Comparison of ENCODE assay signal across 8 mouse cellular contexts in the genomic region with DNA sequence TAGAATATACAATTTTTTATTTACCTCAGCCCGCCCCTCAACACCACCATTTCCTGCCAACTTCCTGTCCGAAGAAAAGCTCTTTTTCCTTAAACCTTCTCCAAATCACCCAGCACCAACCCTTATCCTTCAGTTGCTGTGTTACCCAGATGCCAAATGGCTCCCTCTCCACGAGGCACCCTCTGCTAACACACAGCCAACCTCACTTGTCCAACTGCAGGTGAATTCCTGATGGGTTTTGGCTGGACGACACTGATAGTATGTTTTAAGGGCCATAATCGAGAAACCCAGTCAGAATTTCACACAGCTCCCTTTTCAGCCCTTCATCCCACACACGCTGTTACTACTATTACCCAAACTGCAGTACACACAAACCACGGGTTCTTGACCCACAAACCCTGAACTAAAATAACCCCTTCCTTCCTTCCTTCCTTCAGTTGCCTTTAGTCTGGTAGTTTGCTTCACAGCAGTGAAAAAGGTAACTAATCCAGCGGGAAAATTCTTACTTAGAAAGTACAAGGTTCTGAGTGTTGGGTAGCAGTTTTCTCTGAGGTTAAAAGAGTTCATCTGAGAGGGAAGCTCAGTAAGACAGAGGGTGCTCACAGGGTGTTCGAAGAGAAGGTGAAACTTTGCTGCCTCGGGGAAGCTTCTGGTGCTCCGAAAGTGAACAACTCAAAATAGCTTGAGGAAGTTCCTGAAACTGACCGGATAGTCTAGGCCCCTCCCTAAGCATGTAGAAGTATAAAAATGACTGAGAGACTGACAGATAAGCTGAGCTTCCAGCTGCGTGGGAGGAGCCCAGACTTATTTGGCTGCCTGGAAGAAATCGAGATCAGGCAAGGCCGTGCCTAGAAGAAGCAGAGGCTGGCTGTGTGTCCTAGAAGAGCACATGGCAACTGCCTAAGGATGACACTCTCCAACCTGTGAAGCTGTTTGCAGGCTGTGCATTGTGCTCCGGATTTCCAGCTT. TPM values are rescaled to one million over a fixed set of nuclear protein-coding genes. Genes with fewer than 3 reads are reported as not detected.
DNase-seq lines count a peak whose midpoint lies in the region; ATAC-seq and TF ChIP-seq lines count a peak whose summit lies in the region.

No protein-coding gene starts in this region.

- H3K9me3 ChIP-seq in kidney, embryonic 16.5 days (ENCODE audit: low read length), result no peaks in the 10 kb centered on the region
- H3K9me3 ChIP-seq in heart, embryonic 16.5 days (replicated peaks; ENCODE audit: control insufficient read depth, low read length), result no peaks in the 10 kb centered on the region
- H3K9me3 ChIP-seq in liver, postnatal 0 days (ENCODE audit: low read length), result no peaks in the 10 kb centered on the region

- H3K27me3 ChIP-seq in kidney, embryonic 16.5 days (ENCODE audit: insufficient read depth, low read length), result no peaks in the 10 kb centered on the region
- no peaks in the 10 kb centered on the region for H3K27me3 ChIP-seq in heart, embryonic 16.5 days (ENCODE audit: control insufficient read depth, insufficient read depth, low read length)
- no peaks in the 10 kb centered on the region for H3K27me3 ChIP-seq in liver, postnatal 0 days (ENCODE audit: insufficient read depth, low read length)

- WGBS in kidney, embryonic 16.5 days, result 43% methylated on average over 16 of the region's 16 CpGs
- 40% methylated on average over 16 of the region's 16 CpGs for WGBS in heart, embryonic 16.5 days
- WGBS in liver, postnatal 0 days (ENCODE audit: insufficient replicate concordance), result 26% methylated on average over 16 of the region's 16 CpGs

- TF ChIP-seq CTCF in bone marrow macrophage, adult 2 months (IDR thresholded peaks at IDR 0.05; ENCODE audit: low read depth, low read length), result no peak
- no peak for TF ChIP-seq CTCF in liver, postnatal 0 days (IDR thresholded peaks at IDR 0.05; ENCODE audit: low read depth)

- TF ChIP-seq EP300 in liver, postnatal 0 days (IDR thresholded peaks at IDR 0.05; ENCODE audit: low read depth), result no peak

- TF ChIP-seq POLR2A in bone marrow macrophage, adult 2 months (IDR thresholded peaks at IDR 0.05; ENCODE audit: borderline replicate concordance, low read depth, low read length), result no peak

- no peaks in the 10 kb centered on the region for H3K36me3 ChIP-seq in kidney, embryonic 16.5 days (ENCODE audit: insufficient read depth, low read length)
- H3K36me3 ChIP-seq in heart, embryonic 16.5 days (ENCODE audit: control insufficient read depth, insufficient read depth), result no peaks in the 10 kb centered on the region
- H3K36me3 ChIP-seq in liver, postnatal 0 days (replicated peaks; ENCODE audit: insufficient read depth, low read length), result no peaks in the 10 kb centered on the region

- H3K9ac ChIP-seq in kidney, embryonic 16.5 days (replicated peaks; ENCODE audit: low read length), result no peak overlapping the region; the same call in 1 of the 2 replicates
- H3K9ac ChIP-seq in heart, embryonic 16.5 days (ENCODE audit: low read length), result no peak overlapping the region
- no peak overlapping the region for H3K9ac ChIP-seq in liver, postnatal 0 days (replicated peaks)

- peak overlapping the region; percentile 75 for H3K4me2 ChIP-seq in kidney, embryonic 16.5 days (replicated peaks; ENCODE audit: low read depth, low read length)
- H3K4me2 ChIP-seq in heart, embryonic 16.5 days (ENCODE audit: low read depth, low read length), result peak overlapping the region; percentile 98
- peak overlapping the region; percentile 95 for H3K4me2 ChIP-seq in liver, postnatal 0 days (ENCODE audit: low read depth, low read length)

- ATAC-seq in kidney, embryonic 16.5 days (ENCODE audit: low FRiP score, low TSS enrichment), result no peak
- no peak for ATAC-seq in heart, embryonic 16.5 days (replicated peaks; ENCODE audit: extremely low read depth, insufficient read depth, low FRiP score)
- peak; percentile 30 for ATAC-seq in liver, postnatal 0 days

- H3K4me1 ChIP-seq in kidney, embryonic 16.5 days (ENCODE audit: insufficient read depth, low read length), result peaks cover 11% of the 10 kb centered on the region
- H3K4me1 ChIP-seq in bone marrow macrophage, adult 2 months (ENCODE audit: control insufficient read depth, insufficient read depth, low read length), result peaks cover 8% of the 10 kb centered on the region
- peaks cover 16% of the 10 kb centered on the region for H3K4me1 ChIP-seq in heart, embryonic 16.5 days (ENCODE audit: control insufficient read depth, insufficient read depth, low read length)
- H3K4me1 ChIP-seq in liver, postnatal 0 days (ENCODE audit: insufficient read depth), result peaks cover 24% of the 10 kb centered on the region

- no peak overlapping the region for H3K27ac ChIP-seq in kidney, embryonic 16.5 days (ENCODE audit: low read length)
- peak overlapping the region; percentile 63 for H3K27ac ChIP-seq in bone marrow macrophage, adult 2 months (ENCODE audit: insufficient read depth, low read depth, low read length)
- no peak overlapping the region for H3K27ac ChIP-seq in heart, embryonic 16.5 days (ENCODE audit: low read length)
- H3K27ac ChIP-seq in liver, postnatal 0 days (ENCODE audit: low read depth), result peak overlapping the region; percentile 55

- peak overlapping the region; percentile 90 for H3K4me3 ChIP-seq in kidney, embryonic 16.5 days (ENCODE audit: low read length)
- H3K4me3 ChIP-seq in bone marrow macrophage, adult 2 months (ENCODE audit: insufficient read depth, low read length), result peak overlapping the region; percentile 12
- H3K4me3 ChIP-seq in heart, embryonic 16.5 days (ENCODE audit: low read length), result no peak overlapping the region
- peak overlapping the region; percentile 97; the same call in 1 of the 2 replicates for H3K4me3 ChIP-seq in liver, postnatal 0 days (ENCODE audit: low read depth, low read length)

- DNase-seq in kidney, postnatal 14 days, result no peak
- no peak for DNase-seq in liver, postnatal 0 days
- DNase-seq in ovary, adult 18-20 months (ENCODE audit: low spot score), result no peak
- DNase-seq in right cerebral cortex, postnatal 10 days (ENCODE audit: low spot score in 2 of 2), result no peak
- DNase-seq in gastrocnemius, adult 18-20 months (ENCODE audit: low spot score), result no peak

RNA-seq across cellular contexts. Expression of a gene that starts 13.3 kb away (rescaled TPM):
- 63.0 and 66.3 TPM in 2 replicates for polyA plus RNA-seq in kidney, embryonic 16.5 days (2015; fragmentation: Nextera tagmentation; extraction: Ambion mirVana)
- polyA plus RNA-seq in bone marrow macrophage, adult 2 months (2012; ENCODE audit: insufficient read depth, insufficient read length, missing spikeins), result 25.5 and 27.0 TPM in 2 replicates
- polyA plus RNA-seq in heart, embryonic 16.5 days (2015; fragmentation: Nextera tagmentation; extraction: Ambion mirVana), result 52.8 and 57.5 TPM in 2 replicates
- 22.2 and 22.7 TPM in 2 replicates for polyA plus RNA-seq in liver, postnatal 0 days (2015; fragmentation: Nextera tagmentation; extraction: Ambion mirVana)
- 10 to 100 TPM; 31.4 to 31.5 TPM for total RNA-seq in gastrocnemius, adult 18-20 months (2021)

RNA-seq across cellular contexts. Expression of a gene that starts 13.4 kb away (rescaled TPM):
- 53.2 and 54.2 TPM in 2 replicates for polyA plus RNA-seq in kidney, embryonic 16.5 days (2015; fragmentation: Nextera tagmentation; extraction: Ambion mirVana)
- 20.0 and 21.2 TPM in 2 replicates for polyA plus RNA-seq in bone marrow macrophage, adult 2 months (2012; ENCODE audit: insufficient read depth, insufficient read length, missing spikeins)
- 30.0 and 38.5 TPM in 2 replicates for polyA plus RNA-seq in heart, embryonic 16.5 days (2015; fragmentation: Nextera tagmentation; extraction: Ambion mirVana)
- polyA plus RNA-seq in liver, postnatal 0 days (2015; fragmentation: Nextera tagmentation; extraction: Ambion mirVana), result 15.7 and 17.2 TPM in 2 replicates
- total RNA-seq in gastrocnemius, adult 18-20 months (2021), result 10 to 100 TPM in 1 of 2 experiments, 1 to 10 TPM in 1; 9.5 to 12.1 TPM

Comparison
In these comparisons a context has a peak if more than half of its experiments do, and no peak if none do; other contexts are left out.
1. H3K27ac ChIP-seq: peak in bone marrow macrophage, adult 2 months (single experiment) and liver, postnatal 0 days (single experiment); none in kidney, embryonic 16.5 days (single experiment) and heart, embryonic 16.5 days (single experiment).
2. Peak in every context shown above with its lines, with median percentiles within 50 percentile points of each other: H3K4me2 ChIP-seq.